Mouse (Mus musculus) lung, postnatal 0 days (tissue): ENCODE measurements at regions not wholly inside any gene's neighbourhood (a gene's known extent, or its start where the extent isn't known, plus 50 kb on each side); places are given as distances from the start of the nearest gene placed in this dataset.

Experiments
- CTCF ChIP-seq: IDR thresholded peaks from 2 replicates; pipeline ENCODE4 v1.5.1; 2016; ENCODE audit warnings: antibody characterized with exemption, mild to moderate bottlenecking
- EP300 ChIP-seq: IDR thresholded peaks from 2 replicates; pipeline ENCODE4 v1.6.1; 2016; ENCODE audit warnings: antibody characterized with exemption, mild to moderate bottlenecking, control low read depth

GRCm38 (mm10) chr4:29742746-29743145 lies 929.8 kb downstream of the Epha7 start:
- TF ChIP-seq CTCF (no peak), EP300 (no peak)
